Mouse (Mus musculus) brain, embryonic 14.5 days (tissue): Measurements from ENCODE around the gene Plod3.

Source experiments
- CTCF ChIP-seq: fragments of 200-500 bp; IDR thresholded peaks from 2 replicates; pipeline ENCODE4 v1.5.1; 2012; ENCODE audit warnings: inconsistent platforms, mild to moderate bottlenecking, moderate library complexity, borderline replicate concordance; ENCODE audit not compliant: insufficient read depth, insufficient read length; ENCODE audit errors: extremely low read depth
- POLR2A ChIP-seq: fragments of 200-500 bp; IDR thresholded peaks from 2 replicates; pipeline ENCODE4 v1.6.1; 2012; ENCODE audit warnings: mild to moderate bottlenecking, inconsistent platforms, borderline replicate concordance; ENCODE audit not compliant: poor library complexity, insufficient read depth, insufficient read length, severe bottlenecking; ENCODE audit errors: extremely low read depth

DNA sequence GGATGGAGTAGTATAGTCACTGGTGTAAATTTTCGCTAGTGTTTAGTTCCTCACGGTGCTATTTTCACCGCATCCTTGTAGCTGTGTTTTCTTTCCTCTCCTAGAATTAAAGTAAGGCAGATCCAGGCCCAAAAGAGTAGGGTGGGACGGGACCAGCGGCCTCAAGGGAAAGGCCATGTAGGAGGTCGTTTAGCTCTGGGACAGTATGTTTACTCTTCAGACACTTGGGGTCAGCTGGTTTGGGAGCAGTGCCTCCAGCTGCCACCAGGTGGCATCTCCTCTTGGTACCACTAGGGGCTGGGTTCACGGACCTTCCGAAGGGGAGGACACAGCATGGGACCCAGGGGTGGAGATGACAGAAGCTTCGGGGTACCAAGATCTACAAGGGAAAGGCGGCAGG is 24.3 kb upstream of the Plod3 start:
- TF ChIP-seq POLR2A (no peak), CTCF (peak; percentile 92)
